Mouse (Mus musculus): ENCODE measurements at regions not wholly inside any gene's neighbourhood (a gene's known extent, or its start where the extent isn't known, plus 50 kb on each side); places are given as distances from the start of the nearest gene placed in this dataset.

DNA sequence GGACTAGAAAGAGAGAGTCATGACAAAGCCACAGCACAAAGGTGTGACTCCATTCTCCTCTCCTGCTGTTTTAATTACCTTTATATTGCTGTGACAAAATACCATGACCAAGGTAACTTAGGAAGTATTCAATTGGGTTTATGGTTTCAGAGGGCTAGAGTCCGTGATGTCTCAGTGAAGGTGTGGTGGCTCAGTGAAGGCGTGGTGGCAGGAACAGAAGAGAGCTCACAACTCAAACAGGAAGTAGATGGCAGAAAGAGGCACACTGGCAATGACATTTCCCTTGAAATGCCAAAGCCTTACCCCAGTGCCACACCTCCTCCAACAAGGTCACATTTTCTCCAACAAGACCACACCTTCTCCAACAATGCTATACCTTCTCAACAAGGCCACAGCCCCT lies 114.4 kb upstream of the Rybp start:
- TF ChIP-seq CTCF (IDR thresholded peaks at IDR 0.05; ENCODE audit: insufficient read depth, low read length) = no peak
- no peak for TF ChIP-seq POLR2A (IDR thresholded peaks at IDR 0.05; ENCODE audit: borderline replicate concordance, extremely low read depth, low read depth, low read length)
